Mouse (Mus musculus) lung, postnatal 0 days (tissue): ENCODE data around the gene Pde3a.

ENCODE experiments used
- CTCF ChIP-seq: IDR thresholded peaks from 2 replicates; pipeline ENCODE4 v1.5.1; 2016; ENCODE audit warnings: antibody characterized with exemption, mild to moderate bottlenecking
- EP300 ChIP-seq: IDR thresholded peaks from 2 replicates; pipeline ENCODE4 v1.6.1; 2016; ENCODE audit warnings: antibody characterized with exemption, mild to moderate bottlenecking, control low read depth

- TF ChIP-seq CTCF (no peak), EP300 (no peak)
Observed at GRCm38 (mm10) chr6:141501171-141501570, 252.1 kb downstream of the Pde3a start.
